Mouse (Mus musculus) stomach, postnatal 0 days (tissue): ENCODE data around the gene Rufy3.

Experiments
- CTCF ChIP-seq: IDR thresholded peaks from 2 replicates; pipeline ENCODE4 v1.5.1; 2016; ENCODE audit warnings: antibody characterized with exemption, low read depth, mild to moderate bottlenecking, moderate library complexity
- EP300 ChIP-seq: optimal IDR thresholded peaks from 2 replicates; pipeline ENCODE3; 2016; ENCODE audit warnings: antibody characterized with exemption

GRCm38 (mm10) chr5:88685745-88686299 is 121.0 kb downstream of the Rufy3 start:
- TF ChIP-seq CTCF (no peak), EP300 (no peak)
